Mouse (Mus musculus) limb, embryonic 11.5 days (tissue): ENCODE results near the gene Gtdc1. TPM values are rescaled to one million over a fixed set of nuclear protein-coding genes. Genes with fewer than 3 reads are reported as not detected.

Experiments used
- ATAC-seq: fragments of 200-750 bp; cut with Nextera tagmentation; 2 replicates; pipeline ENCODE4 v1.8.0; 2017; ENCODE audit warnings: low read depth; ENCODE audit not compliant: insufficient number of reproducible peaks, low FRiP score, low TSS enrichment
- DNase-seq: peaks from one replicate; pipeline ENCODE4 v3.0.0-alpha.2; 2015; ENCODE audit warnings: low spot score
- H3K27ac ChIP-seq: fragments of 300-500 bp; sonication (generic); replicated peaks from 2 replicates; pipeline ENCODE4 v1.5.1; 2014; ENCODE audit warnings: low read depth, mild to moderate bottlenecking, low read length
- H3K27me3 ChIP-seq: fragments of 300-500 bp; sonication (generic); 2 replicates; pipeline ENCODE4 v1.6.1; 2014; ENCODE audit warnings: mild to moderate bottlenecking, low read length, mixed read lengths; ENCODE audit not compliant: control insufficient read depth, insufficient read depth
- H3K36me3 ChIP-seq: fragments of 300-500 bp; sonication (generic); 2 replicates; pipeline ENCODE4 v1.6.1; 2014; ENCODE audit warnings: mild to moderate bottlenecking, low read length, moderate library complexity, mixed read lengths; ENCODE audit not compliant: control insufficient read depth, insufficient read depth
- H3K4me1 ChIP-seq: fragments of 300-500 bp; sonication (generic); 2 replicates; pipeline ENCODE4 v1.6.1; 2014; ENCODE audit warnings: low read length, mixed read lengths; ENCODE audit not compliant: control insufficient read depth, insufficient read depth
- H3K4me2 ChIP-seq: fragments of 300-500 bp; sonication (generic); 2 replicates; pipeline ENCODE4 v1.6.1; 2014; ENCODE audit warnings: low read depth, mild to moderate bottlenecking, moderate library complexity; ENCODE audit not compliant: severe bottlenecking
- H3K4me3 ChIP-seq: fragments of 300-500 bp; sonication (generic); 2 replicates; pipeline ENCODE4 v1.5.1; 2014; ENCODE audit warnings: low read depth, low read length
- H3K9ac ChIP-seq: fragments of 300-500 bp; sonication (generic); 2 replicates; pipeline ENCODE4 v1.6.1; 2014; ENCODE audit warnings: mild to moderate bottlenecking, low read length
- H3K9me3 ChIP-seq: fragments of 300-500 bp; sonication (generic); 2 replicates; pipeline ENCODE4 v1.6.1; 2016; ENCODE audit warnings: low read length; ENCODE audit not compliant: control insufficient read depth
- WGBS: fragments of 180-500 bp; shearing (Covaris S2); extraction: QIAGEN DNeasy Blood & Tissue Kit; methylation state at CpG from one replicate; pipeline ENCODE4 v1.1.7; 2014; 5-methylcytosine and 5-hydroxymethylcytosine counted together
- polyA plus RNA-seq: library from polyadenylated mRNA; unstranded; fragments of >200 nt; fragmentation: Nextera tagmentation; extraction: Ambion mirVana; gene quantifications from 2 replicates; pipeline ENCODE4 v1.2.1, GENCODE M21; 2014

Gtdc1 gene
- polyA plus RNA-seq, 1 experiment from 2014 or later, result 9.7 TPM

- H3K9me3 ChIP-seq, result no peaks in the 10 kb centered on the region
- H3K27me3 ChIP-seq, result no peaks in the 10 kb centered on the region
- no peak overlapping the region for H3K4me2 ChIP-seq
- H3K36me3 ChIP-seq, result no peaks in the 10 kb centered on the region
- H3K27ac ChIP-seq, result no peak overlapping the region
- no peak overlapping the region for H3K4me3 ChIP-seq
- DNase-seq (no peak), ATAC-seq (no peak)
- H3K4me1 ChIP-seq, result no peaks in the 10 kb centered on the region
- H3K9ac ChIP-seq, result no peak overlapping the region
- 80% methylated on average over 5 of the region's 5 CpGs for WGBS
Observed at GRCm38 (mm10) chr2:44791134-44791533, 136.3 kb downstream of the Gtdc1 start.

- H3K36me3 ChIP-seq, result no peaks in the 10 kb centered on the region
- no peaks in the 10 kb centered on the region for H3K9me3 ChIP-seq
- no peaks in the 10 kb centered on the region for H3K27me3 ChIP-seq
- H3K4me3 ChIP-seq, result no peak overlapping the region
- no peak overlapping the region for H3K9ac ChIP-seq
- DNase-seq (no peak), ATAC-seq (no peak)
- WGBS, result 91% methylated on average over 4 of the region's 4 CpGs
- no peak overlapping the region for H3K27ac ChIP-seq
- H3K4me1 ChIP-seq, result no peaks in the 10 kb centered on the region
- H3K4me2 ChIP-seq, result no peak overlapping the region
Observed at GRCm38 (mm10) chr2:44782746-44783145, 144.7 kb downstream of the Gtdc1 start.

- no peak overlapping the region for H3K4me3 ChIP-seq
- WGBS, result 88% methylated on average over 2 of the region's 2 CpGs
- no peaks in the 10 kb centered on the region for H3K9me3 ChIP-seq
Observed at GRCm38 (mm10) chr2:44780961-44781360, 146.5 kb downstream of the Gtdc1 start.

GRCm38 (mm10) chr2:44763898-44764297, 163.6 kb downstream of the Gtdc1 start:
- Histone ChIP-seq H3K36me3 (no peaks in the 10 kb centered on the region), H3K9ac (no peak overlapping the region), H3K4me2 (no peak overlapping the region), H3K4me3 (no peak overlapping the region), H3K9me3 (no peaks in the 10 kb centered on the region), H3K27ac (no peak overlapping the region), H3K4me1 (no peaks in the 10 kb centered on the region), H3K27me3 (no peaks in the 10 kb centered on the region)
- WGBS, result 75% methylated on average over 1 of the region's 1 CpGs
- ATAC-seq (no peak), DNase-seq (no peak)

More at GRCm38 (mm10) chr2:44780961-44781360, 146.5 kb downstream of the Gtdc1 start:
- ATAC-seq (no peak), DNase-seq (no peak)
- no peak overlapping the region for H3K9ac ChIP-seq
- no peaks in the 10 kb centered on the region for H3K27me3 ChIP-seq
- H3K27ac ChIP-seq, result no peak overlapping the region
- no peaks in the 10 kb centered on the region for H3K36me3 ChIP-seq
- no peak overlapping the region for H3K4me2 ChIP-seq
- H3K4me1 ChIP-seq, result no peaks in the 10 kb centered on the region

GRCm38 (mm10) chr2:44736618-44737017, 190.8 kb downstream of the Gtdc1 start:
- no peak overlapping the region for H3K9ac ChIP-seq
- H3K9me3 ChIP-seq, result no peaks in the 10 kb centered on the region
- H3K4me1 ChIP-seq, result no peaks in the 10 kb centered on the region
- ATAC-seq (no peak), DNase-seq (no peak)
- H3K4me2 ChIP-seq, result no peak overlapping the region
- H3K4me3 ChIP-seq, result no peak overlapping the region
- H3K27ac ChIP-seq, result no peak overlapping the region
- WGBS, result 89% methylated on average over 1 of the region's 1 CpGs
- no peaks in the 10 kb centered on the region for H3K36me3 ChIP-seq
- no peaks in the 10 kb centered on the region for H3K27me3 ChIP-seq

- H3K36me3 ChIP-seq, result no peaks in the 10 kb centered on the region
- H3K27me3 ChIP-seq, result no peaks in the 10 kb centered on the region
- no peak for ATAC-seq
- no peaks in the 10 kb centered on the region for H3K9me3 ChIP-seq
- DNase-seq, result no peak
- no peaks in the 10 kb centered on the region for H3K4me1 ChIP-seq
- no peak overlapping the region for H3K4me2 ChIP-seq
- no peak overlapping the region for H3K27ac ChIP-seq
- H3K9ac ChIP-seq, result no peak overlapping the region
- H3K4me3 ChIP-seq, result no peak overlapping the region
Observed at GRCm38 (mm10) chr2:44721461-44721860, 206.0 kb downstream of the Gtdc1 start.

- DNase-seq (no peak), ATAC-seq (no peak)
- Histone ChIP-seq H3K4me1 (no peaks in the 10 kb centered on the region), H3K27me3 (no peaks in the 10 kb centered on the region), H3K4me3 (no peak overlapping the region), H3K9ac (no peak overlapping the region), H3K4me2 (no peak overlapping the region), H3K27ac (no peak overlapping the region), H3K36me3 (no peaks in the 10 kb centered on the region), H3K9me3 (no peaks in the 10 kb centered on the region)
- 86% methylated on average over 4 of the region's 4 CpGs for WGBS
Observed at GRCm38 (mm10) chr2:44705883-44706615, 221.4 kb downstream of the Gtdc1 start.

- no peak overlapping the region for H3K27ac ChIP-seq
- H3K4me2 ChIP-seq, result no peak overlapping the region
- no peak overlapping the region for H3K4me3 ChIP-seq
- DNase-seq (no peak), ATAC-seq (no peak)
- no peak overlapping the region for H3K9ac ChIP-seq
- H3K4me1 ChIP-seq, result no peaks in the 10 kb centered on the region
- no peaks in the 10 kb centered on the region for H3K36me3 ChIP-seq
- no peaks in the 10 kb centered on the region for H3K9me3 ChIP-seq
- H3K27me3 ChIP-seq, result no peaks in the 10 kb centered on the region
- WGBS, result 75% methylated on average over 4 of the region's 4 CpGs
Observed at GRCm38 (mm10) chr2:44700276-44700675, 227.2 kb downstream of the Gtdc1 start.

- Histone ChIP-seq H3K27ac (no peak overlapping the region), H3K36me3 (no peaks in the 10 kb centered on the region), H3K9ac (no peak overlapping the region), H3K27me3 (no peaks in the 10 kb centered on the region), H3K9me3 (no peaks in the 10 kb centered on the region), H3K4me2 (no peak overlapping the region), H3K4me3 (no peak overlapping the region), H3K4me1 (no peaks in the 10 kb centered on the region)
- no peak for DNase-seq
- no peak for ATAC-seq
- 74% methylated on average over 3 of the region's 3 CpGs for WGBS
Observed at GRCm38 (mm10) chr2:44696441-44696840, 231.0 kb downstream of the Gtdc1 start.
